Mouse (Mus musculus): ENCODE measurements around the gene Tmem86b. TPM values are rescaled to one million over a fixed set of nuclear protein-coding genes. Genes with fewer than 3 reads are reported as not detected.

Gene Tmem86b
- total and polyA plus RNA-seq, 3 experiments, result 4.2 to 12.8 (median 5.3) TPM

DNA sequence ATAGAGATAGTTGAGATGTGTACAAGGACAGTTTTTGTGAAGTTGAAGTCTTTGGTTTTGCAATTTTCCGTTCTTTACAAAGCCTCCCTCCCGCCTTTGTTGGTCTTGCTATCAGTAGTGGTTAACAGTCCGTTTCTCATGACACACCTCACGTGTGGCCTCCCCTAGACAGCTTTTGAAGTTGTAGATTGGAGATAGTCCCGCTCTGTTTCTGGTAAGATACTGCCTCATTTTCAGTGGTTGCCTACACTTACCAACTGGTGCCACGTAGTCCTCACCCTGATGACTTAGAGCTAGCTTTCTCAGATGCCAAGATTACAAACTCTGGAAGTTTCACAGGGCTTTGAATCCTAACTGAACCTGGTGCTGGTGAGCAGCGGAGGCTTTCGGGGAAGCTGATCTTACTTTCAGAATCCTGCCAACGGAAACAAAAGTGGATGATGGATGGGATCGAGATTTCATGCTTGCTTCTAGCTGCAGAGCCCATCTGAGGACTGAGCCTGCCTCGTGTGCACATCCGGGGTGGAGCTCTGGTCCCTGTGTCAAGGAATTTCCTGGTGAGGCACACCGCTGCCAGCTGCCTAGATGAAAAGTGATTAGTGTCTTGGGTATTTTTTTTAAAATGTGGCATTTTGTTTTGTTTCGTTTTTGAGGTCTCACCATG lies 17.4 kb downstream of the Tmem86b start:
- Histone ChIP-seq H3K27me3 (ENCODE audit: control insufficient read depth, insufficient read depth, low read length) (no peaks in the 10 kb centered on the region), H3K79me2 (replicated peaks; ENCODE audit: control insufficient read depth, insufficient read depth, low read length) (no peaks in the 10 kb centered on the region), H3K9ac (ENCODE audit: low read depth, low read length) (no peak overlapping the region), H3K4me3 (no peak overlapping the region), H3K27ac (no peak overlapping the region), H3K4me1 (ENCODE audit: control insufficient read depth, insufficient read depth, low read length) (no peaks in the 10 kb centered on the region), H3K36me3 (ENCODE audit: control insufficient read depth, insufficient read depth, low read length) (no peaks in the 10 kb centered on the region)
- intact Hi-C loops (cut with DNase I), result no loop called here
- no peak for DNase-seq
- TF ChIP-seq POLR2A (IDR thresholded peaks at IDR 0.05; ENCODE audit: insufficient read depth, low read depth, low read length) (no peak), CTCF (IDR thresholded peaks at IDR 0.05) (no peak), EP300 (IDR thresholded peaks at IDR 0.05; ENCODE audit: insufficient read depth, low read depth, low read length) (no peak)
- WGBS, result 58% methylated on average over 14 of the region's 14 CpGs

- no peak overlapping the region for H3K27ac ChIP-seq
- WGBS, result 65% methylated on average over 1 of the region's 1 CpGs
- no peak for TF ChIP-seq CTCF (IDR thresholded peaks at IDR 0.05)
- no peak for TF ChIP-seq EP300 (IDR thresholded peaks at IDR 0.05; ENCODE audit: insufficient read depth, low read depth, low read length)
- no peak for TF ChIP-seq POLR2A (IDR thresholded peaks at IDR 0.05; ENCODE audit: insufficient read depth, low read depth, low read length)
These were observed 18.3 kb downstream of the Tmem86b start for GRCm38 (mm10) chr7:4612956-4613355.

GRCm38 (mm10) chr7:4612386-4612785 lies 18.8 kb downstream of the Tmem86b start:
- DNase-seq, result no peak
- Histone ChIP-seq H3K4me1 (ENCODE audit: control insufficient read depth, insufficient read depth, low read length) (no peaks in the 10 kb centered on the region), H3K79me2 (replicated peaks; ENCODE audit: control insufficient read depth, insufficient read depth, low read length) (no peaks in the 10 kb centered on the region), H3K9ac (ENCODE audit: low read depth, low read length) (no peak overlapping the region), H3K27ac (no peak overlapping the region), H3K4me3 (no peak overlapping the region), H3K27me3 (ENCODE audit: control insufficient read depth, insufficient read depth, low read length) (no peaks in the 10 kb centered on the region), H3K36me3 (ENCODE audit: control insufficient read depth, insufficient read depth, low read length) (no peaks in the 10 kb centered on the region)
- WGBS, result 47% methylated on average over 8 of the region's 8 CpGs
- intact Hi-C loops (cut with DNase I), result no loop called here
- TF ChIP-seq EP300 (IDR thresholded peaks at IDR 0.05; ENCODE audit: insufficient read depth, low read depth, low read length), result no peak
- no peak for TF ChIP-seq CTCF (IDR thresholded peaks at IDR 0.05)
- TF ChIP-seq POLR2A (IDR thresholded peaks at IDR 0.05; ENCODE audit: insufficient read depth, low read depth, low read length), result no peak

More at GRCm38 (mm10) chr7:4612956-4613355, 18.3 kb downstream of the Tmem86b start:
- no peaks in the 10 kb centered on the region for H3K4me1 ChIP-seq (ENCODE audit: control insufficient read depth, insufficient read depth, low read length)
- no peaks in the 10 kb centered on the region for H3K79me2 ChIP-seq (replicated peaks; ENCODE audit: control insufficient read depth, insufficient read depth, low read length)
- H3K27me3 ChIP-seq (ENCODE audit: control insufficient read depth, insufficient read depth, low read length), result no peaks in the 10 kb centered on the region
- H3K9ac ChIP-seq (ENCODE audit: low read depth, low read length), result no peak overlapping the region
- no peak overlapping the region for H3K4me3 ChIP-seq
- H3K36me3 ChIP-seq (ENCODE audit: control insufficient read depth, insufficient read depth, low read length), result no peaks in the 10 kb centered on the region
- intact Hi-C loops (cut with DNase I), result no loop called here
- no peak for DNase-seq

DNA sequence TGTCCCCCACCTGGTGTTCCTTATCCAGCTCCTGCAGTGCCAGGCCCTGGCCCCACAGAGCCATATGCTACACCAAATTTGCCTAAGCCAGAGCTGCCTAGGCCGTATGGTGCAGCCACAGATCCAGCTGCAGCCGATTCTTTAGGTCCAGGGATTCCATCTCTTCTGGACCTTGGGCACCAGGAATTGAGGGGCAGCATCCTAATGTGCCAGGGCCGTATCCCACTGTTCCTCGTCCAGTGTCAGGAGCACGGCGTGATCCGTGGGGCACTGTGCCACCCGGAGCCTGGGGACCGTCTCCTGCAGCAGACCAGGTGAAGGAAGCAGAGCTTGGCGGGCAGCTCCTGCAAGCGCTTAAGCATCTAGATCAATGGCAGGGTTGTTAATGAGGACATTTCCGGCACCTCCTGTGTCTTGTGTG lies 19.3 kb downstream of the Tmem86b start:
- intact Hi-C loops (cut with DNase I), result no loop called here
- no peaks in the 10 kb centered on the region for H3K36me3 ChIP-seq (ENCODE audit: control insufficient read depth, insufficient read depth, low read length)
- TF ChIP-seq EP300 (IDR thresholded peaks at IDR 0.05; ENCODE audit: insufficient read depth, low read depth, low read length), result no peak
- WGBS, result 68% methylated on average over 12 of the region's 12 CpGs
- no peaks in the 10 kb centered on the region for H3K79me2 ChIP-seq (replicated peaks; ENCODE audit: control insufficient read depth, insufficient read depth, low read length)
- H3K27ac ChIP-seq, result no peak overlapping the region
- no peaks in the 10 kb centered on the region for H3K4me1 ChIP-seq (ENCODE audit: control insufficient read depth, insufficient read depth, low read length)
- H3K4me3 ChIP-seq, result no peak overlapping the region
- no peak for DNase-seq
- no peak overlapping the region for H3K9ac ChIP-seq (ENCODE audit: low read depth, low read length)
- no peaks in the 10 kb centered on the region for H3K27me3 ChIP-seq (ENCODE audit: control insufficient read depth, insufficient read depth, low read length)

GRCm38 (mm10) chr7:4611511-4611910 lies 19.7 kb downstream of the Tmem86b start:
- no peak for DNase-seq
- no peak for TF ChIP-seq POLR2A (IDR thresholded peaks at IDR 0.05; ENCODE audit: insufficient read depth, low read depth, low read length)
- no peak for TF ChIP-seq EP300 (IDR thresholded peaks at IDR 0.05; ENCODE audit: insufficient read depth, low read depth, low read length)
- TF ChIP-seq CTCF (IDR thresholded peaks at IDR 0.05), result no peak
- 71% methylated on average over 12 of the region's 12 CpGs for WGBS
- H3K79me2 ChIP-seq (replicated peaks; ENCODE audit: control insufficient read depth, insufficient read depth, low read length), result no peaks in the 10 kb centered on the region
- H3K36me3 ChIP-seq (ENCODE audit: control insufficient read depth, insufficient read depth, low read length), result no peaks in the 10 kb centered on the region
- no peak overlapping the region for H3K9ac ChIP-seq (ENCODE audit: low read depth, low read length)
- no peak overlapping the region for H3K27ac ChIP-seq
- no peak overlapping the region for H3K4me3 ChIP-seq
- intact Hi-C loops (cut with DNase I), result no loop called here
- H3K4me1 ChIP-seq (ENCODE audit: control insufficient read depth, insufficient read depth, low read length), result no peaks in the 10 kb centered on the region
- H3K27me3 ChIP-seq (ENCODE audit: control insufficient read depth, insufficient read depth, low read length), result no peaks in the 10 kb centered on the region

GRCm38 (mm10) chr7:4608002-4608401 lies 23.2 kb downstream of the Tmem86b start:
- DNase-seq, result no peak
- H3K9ac ChIP-seq (ENCODE audit: low read depth, low read length), result no peak overlapping the region
- H3K27me3 ChIP-seq (ENCODE audit: control insufficient read depth, insufficient read depth, low read length), result no peaks in the 10 kb centered on the region
- no peak overlapping the region for H3K4me3 ChIP-seq
- no peaks in the 10 kb centered on the region for H3K79me2 ChIP-seq (replicated peaks; ENCODE audit: control insufficient read depth, insufficient read depth, low read length)
- no peaks in the 10 kb centered on the region for H3K36me3 ChIP-seq (ENCODE audit: control insufficient read depth, insufficient read depth, low read length)
- H3K4me1 ChIP-seq (ENCODE audit: control insufficient read depth, insufficient read depth, low read length), result no peaks in the 10 kb centered on the region
- WGBS, result 60% methylated on average over 5 of the region's 5 CpGs
- no peak overlapping the region for H3K27ac ChIP-seq
- intact Hi-C loops (cut with DNase I), result no loop called here
- TF ChIP-seq EP300 (IDR thresholded peaks at IDR 0.05; ENCODE audit: insufficient read depth, low read depth, low read length), result no peak
- TF ChIP-seq POLR2A (IDR thresholded peaks at IDR 0.05; ENCODE audit: insufficient read depth, low read depth, low read length), result no peak
- no peak for TF ChIP-seq CTCF (IDR thresholded peaks at IDR 0.05)

Data from heart, adult 2 months (tissue).